Mouse (Mus musculus): ENCODE measurements around the gene Gcnt1.

- TF ChIP-seq CTCF (IDR thresholded peaks at IDR 0.05) (no peak), POLR2A (IDR thresholded peaks at IDR 0.05; ENCODE audit: insufficient read depth, low read depth, low read length) (no peak), EP300 (IDR thresholded peaks at IDR 0.05; ENCODE audit: insufficient read depth, low read depth, low read length) (no peak)
These were observed 59.9 kb downstream of the Gcnt1 start for GRCm38 (mm10) chr19:17312671-17313180.

Data from heart, adult 2 months (tissue).